Mouse (Mus musculus) cortical plate, adult 2 months (tissue): ENCODE data around the gene Shroom3.

ENCODE experiments used
- CTCF ChIP-seq: fragments of 200-500 bp; IDR thresholded peaks from 2 replicates; pipeline ENCODE4 v1.5.1; 2011; ENCODE audit warnings: mild to moderate bottlenecking, control low read depth, low read length; ENCODE audit not compliant: insufficient read depth; ENCODE audit errors: extremely low read depth
- POLR2A ChIP-seq: fragments of 200-500 bp; IDR thresholded peaks from 2 replicates; pipeline ENCODE4 v1.6.1; 2011; ENCODE audit warnings: mild to moderate bottlenecking, low read length, control low read depth; ENCODE audit not compliant: insufficient read depth; ENCODE audit errors: extremely low read depth

DNA sequence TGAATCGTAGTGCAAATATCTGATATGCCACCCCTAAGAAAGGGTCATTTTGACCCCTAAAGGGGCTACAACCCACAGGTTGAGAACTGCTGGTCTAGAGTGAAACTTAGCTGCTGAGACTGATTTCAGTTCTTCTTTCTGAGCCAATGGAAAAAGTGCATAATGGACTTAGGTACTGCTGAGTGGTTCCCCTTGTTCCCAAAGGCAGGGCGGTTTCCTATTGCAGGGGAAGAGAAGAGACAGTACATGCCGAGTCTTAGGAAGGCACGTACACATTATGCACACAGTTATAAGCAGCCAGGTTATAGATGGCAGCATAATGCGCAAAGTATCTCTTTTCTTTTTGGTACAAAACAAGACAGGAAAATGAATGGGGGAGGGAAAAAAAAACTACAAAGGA is 4.9 kb downstream of the Shroom3 start:
- TF ChIP-seq POLR2A (no peak), CTCF (no peak)
